Mouse (Mus musculus) ES-E14 (cell line): Measurements from ENCODE around the gene Txndc2. TPM values are rescaled to one million over a fixed set of nuclear protein-coding genes. Genes with fewer than 3 reads are reported as not detected.

Experiments
- DNase-seq: peaks from one replicate; pipeline ENCODE4 v3.0.0-alpha.2; 2013; ENCODE audit warnings: low read depth, low spot score
- H3K27ac ChIP-seq: 2 replicates; pipeline ENCODE4 v1.5.1; 2012; ENCODE audit warnings: low read depth, mild to moderate bottlenecking, low read length, moderate library complexity, mixed read lengths; ENCODE audit not compliant: poor library complexity, insufficient read depth, severe bottlenecking
- H3K36me3 ChIP-seq: 2 replicates; pipeline ENCODE4 v1.6.1; 2012; ENCODE audit warnings: mild to moderate bottlenecking, low read length, moderate library complexity, mixed read lengths; ENCODE audit not compliant: control insufficient read depth, poor library complexity, insufficient read depth, severe bottlenecking
- H3K4me1 ChIP-seq, 2 experiments: fragments of 150-350 bp in 1 of 2; sonication (generic) in 1 of 2; 2 replicates each; pipeline ENCODE4 v1.6.1; 2012; ENCODE audit warnings: low read length in 2 of 2, mild to moderate bottlenecking in 1 of 2, mixed read lengths in 1 of 2; ENCODE audit not compliant: control insufficient read depth in 2 of 2, insufficient read depth in 2 of 2, poor library complexity in 1 of 2
- H3K4me3 ChIP-seq, 2 experiments: fragments of 150-350 bp in 1 of 2; sonication (generic) in 1 of 2; 2 replicates each; pipeline ENCODE4 v1.5.1; 2012; ENCODE audit warnings: low read length in 2 of 2, low read depth in 1 of 2, mild to moderate bottlenecking in 1 of 2, mixed read lengths in 1 of 2; ENCODE audit not compliant: insufficient read depth in 1 of 2, poor library complexity in 1 of 2, severe bottlenecking in 1 of 2
- H3K9ac ChIP-seq: 2 replicates; pipeline ENCODE4 v1.6.1; 2012; ENCODE audit warnings: low read depth, mild to moderate bottlenecking, low read length, mixed read lengths; ENCODE audit not compliant: poor library complexity, insufficient read depth, severe bottlenecking
- H3K9me3 ChIP-seq: fragments of 150-350 bp; sonication (generic); 2 replicates; pipeline ENCODE4 v1.6.1; 2012; ENCODE audit warnings: low read depth, mild to moderate bottlenecking, low read length; ENCODE audit not compliant: control insufficient read depth, insufficient read depth
- CHD2 ChIP-seq: IDR thresholded peaks from 2 replicates; pipeline ENCODE4 v1.6.1; 2014; ENCODE audit warnings: mild to moderate bottlenecking, low read depth, low read length, inconsistent platforms
- HCFC1 ChIP-seq: IDR thresholded peaks from 2 replicates; pipeline ENCODE4 v1.6.1; 2012; ENCODE audit warnings: low read length, inconsistent platforms, borderline replicate concordance; ENCODE audit not compliant: insufficient read depth
- MAFK ChIP-seq: IDR thresholded peaks from 2 replicates; pipeline ENCODE4 v1.6.1; 2014; ENCODE audit warnings: mild to moderate bottlenecking, low read depth, low read length, inconsistent platforms; ENCODE audit not compliant: insufficient read depth
- ZC3H11A ChIP-seq: IDR thresholded peaks from 2 replicates; pipeline ENCODE4 v1.6.1; 2012; ENCODE audit warnings: low read depth, mild to moderate bottlenecking, inconsistent platforms, low read length, borderline replicate concordance
- ZNF384 ChIP-seq: IDR thresholded peaks from 2 replicates; pipeline ENCODE4 v1.6.1; 2012; ENCODE audit warnings: low read depth, low read length, inconsistent platforms
- in situ Hi-C, 2 experiments: fragments of 600-800 bp; cut with MboI; formaldehyde crosslinking; loops; one replicate each; pipeline ENCODE4 v1.15.1; 2025; ENCODE audit warnings: low sequenced_read_pairs in 2 of 2, inconsistent platforms in 1 of 2; ENCODE audit not compliant: unreplicated experiment in 2 of 2
- total RNA-seq: library from RNA; depleted of rRNA; stranded (reverse); fragments of 300-350 nt; gene quantifications from 2 replicates; pipeline ENCODE4 v1.2.3, GENCODE M21; 2012; rRNA removed

Gene Txndc2
- total RNA-seq, result 0.13 and 0.37 TPM in 2 replicates

DNA sequence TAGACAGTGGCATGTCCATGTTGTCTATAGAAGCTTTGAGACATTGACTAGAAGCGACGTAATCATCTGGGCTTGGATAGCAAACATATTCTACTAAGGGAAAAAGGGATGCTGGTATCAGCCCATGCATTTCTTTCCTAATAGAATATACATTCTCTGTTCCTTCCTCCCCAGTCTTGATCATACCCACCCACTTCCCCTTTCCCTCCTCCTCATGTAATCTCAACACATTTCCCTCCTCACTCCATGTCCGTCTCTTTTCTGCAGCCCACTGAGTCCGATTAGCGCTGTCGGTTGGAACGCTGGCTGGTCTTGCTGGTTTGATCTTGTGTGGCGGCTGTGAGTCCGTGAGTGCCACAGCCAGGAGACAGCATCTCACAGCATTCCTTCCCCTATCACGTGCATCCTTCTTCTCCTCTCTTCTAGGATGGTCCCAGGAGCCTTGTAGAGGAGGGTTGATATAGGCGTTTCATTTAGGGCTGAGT is at the start of gene Txndc2:
Txndc2 (minus strand) TSS at position 435 of the 485 bp plus-strand sequence.
- Histone ChIP-seq H3K9ac (no peak within 1 kb of the TSS), H3K9me3 (no peaks in the 10 kb centered on the region), H3K4me1 (peaks cover 0 to 3% of the 10 kb centered on the region in 2 experiments; a peak in 1 of 4 replicates), H3K27ac (no peak within 1 kb of the TSS), H3K4me3 (no peak within 1 kb of the TSS), H3K36me3 (no peaks in the 10 kb centered on the region)
- no peak for DNase-seq
- TF ChIP-seq HCFC1 (no peak), ZNF384 (no peak), MAFK (no peak), CHD2 (no peak), ZC3H11A (no peak)
- in situ Hi-C loops, result no loop called here

DNA sequence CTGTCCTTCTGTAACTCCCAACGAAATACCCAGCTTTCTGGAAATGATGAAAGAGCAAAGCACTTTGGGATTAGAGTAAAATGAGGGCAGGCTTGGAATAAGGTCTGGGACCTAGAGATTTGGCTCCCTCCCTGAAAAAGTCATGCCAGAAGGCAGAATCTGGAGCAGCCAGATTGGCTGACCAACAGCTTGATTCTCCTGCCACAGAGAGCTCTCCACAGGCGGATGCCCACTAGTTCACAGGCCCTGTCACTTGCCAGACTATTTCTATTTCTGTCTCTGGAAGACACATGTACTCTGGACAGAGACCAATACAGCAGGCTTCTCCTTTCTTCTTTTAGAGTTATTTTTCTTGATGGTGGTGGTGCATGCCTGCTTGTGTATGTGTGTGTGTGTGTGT is 41.8 kb upstream of the Txndc2 start:
- Histone ChIP-seq H3K4me3 (no peak overlapping the region), H3K27ac (no peak overlapping the region), H3K36me3 (no peaks in the 10 kb centered on the region), H3K9me3 (no peaks in the 10 kb centered on the region), H3K9ac (no peak overlapping the region), H3K4me1 (0 out of 4 replicates have a peak, but pooled peaks cover 0 to 4% of the 10 kb centered on the region in 2 experiments)
- in situ Hi-C loops, result no loop called here
- no peak for TF ChIP-seq ZNF384
- TF ChIP-seq HCFC1, result no peak
- TF ChIP-seq CHD2, result no peak
- TF ChIP-seq MAFK, result no peak
- TF ChIP-seq ZC3H11A, result no peak
- no peak for DNase-seq

GRCm38 (mm10) chr17:65683316-65683715 is 41.3 kb upstream of the Txndc2 start:
- no peaks in the 10 kb centered on the region for H3K9me3 ChIP-seq
- H3K9ac ChIP-seq, result no peak overlapping the region
- no peak for DNase-seq
- TF ChIP-seq ZNF384 (no peak), ZC3H11A (no peak), CHD2 (no peak), HCFC1 (no peak), MAFK (no peak)
- no peak overlapping the region for H3K27ac ChIP-seq
- H3K4me3 ChIP-seq, result no peak overlapping the region
- H3K4me1 ChIP-seq, result 0 out of 4 replicates have a peak, but pooled peaks cover 0 to 4% of the 10 kb centered on the region in 2 experiments
- no peaks in the 10 kb centered on the region for H3K36me3 ChIP-seq
- in situ Hi-C loops, result no loop called here

DNA sequence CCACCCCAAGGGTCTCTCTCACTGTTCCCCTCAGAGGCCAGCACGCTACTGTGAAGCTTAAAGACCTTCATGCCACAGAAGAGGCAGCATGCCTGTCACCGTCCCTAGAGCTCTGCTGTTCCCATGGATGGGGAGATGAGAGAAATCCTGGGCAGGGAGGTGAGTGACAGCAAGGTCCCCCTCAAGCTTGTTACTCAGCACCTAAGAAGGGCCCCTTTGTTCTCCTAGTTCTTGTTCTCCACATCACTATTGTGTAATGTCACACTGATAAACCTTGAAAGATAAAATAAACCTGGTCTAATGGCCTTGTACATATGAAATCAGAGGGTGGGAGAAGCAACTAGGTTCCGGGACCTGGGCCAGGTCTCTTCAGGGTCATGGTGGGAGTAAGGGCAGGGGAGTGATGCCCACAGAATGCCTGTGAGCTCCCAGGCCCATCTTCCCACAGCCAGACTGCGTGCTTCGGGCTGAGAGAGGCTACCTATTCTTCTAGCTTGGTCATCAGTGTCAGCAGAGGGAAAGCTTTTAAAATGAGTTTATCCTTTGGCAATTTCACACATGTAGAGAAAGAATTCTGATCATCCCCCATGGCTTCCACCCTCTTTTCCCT is 40.2 kb upstream of the Txndc2 start:
- Histone ChIP-seq H3K9me3 (no peaks in the 10 kb centered on the region), H3K4me1 (0 out of 4 replicates have a peak, but pooled peaks cover 0 to 4% of the 10 kb centered on the region in 2 experiments), H3K27ac (no peak overlapping the region; the same call in 1 of the 2 replicates), H3K9ac (no peak overlapping the region), H3K4me3 (no peak overlapping the region), H3K36me3 (no peaks in the 10 kb centered on the region)
- no peak for DNase-seq
- TF ChIP-seq ZC3H11A, result no peak
- TF ChIP-seq ZNF384, result no peak
- no peak for TF ChIP-seq MAFK
- in situ Hi-C loops, result no loop called here
